Mouse (Mus musculus) layer of hippocampus, adult 11-12 months (tissue): ENCODE data around the gene Tor4a.

Experiments
- DNase-seq: peaks from one replicate; pipeline ENCODE4 v3.0.0; 2022; ENCODE audit warnings: low spot score

Gene Tor4a

GRCm38 (mm10) chr2:25196172-25196954, at the start of gene Tor4a:
TSS of gene Tor4a (minus strand) at chr2:25196886.
- DNase-seq = peak; percentile 49

GRCm38 (mm10) chr2:25244144-25244543, 47.5 kb upstream of the Tor4a start:
- no peak for DNase-seq

- DNase-seq = no peak
Measured at GRCm38 (mm10) chr2:25243342-25243741, 46.7 kb upstream of the Tor4a start.

- DNase-seq = no peak
Measured at GRCm38 (mm10) chr2:25242101-25242506, 45.4 kb upstream of the Tor4a start, which contains the start of the genes Rnf208 and Cysrt1. TSS of gene Rnf208 (plus strand) at chr2:25242255. TSS of gene Cysrt1 (minus strand) at chr2:25242452.

- DNase-seq = no peak
Measured at GRCm38 (mm10) chr2:25241438-25241775, 44.7 kb upstream of the Tor4a start.

GRCm38 (mm10) chr2:25240723-25241437, 44.2 kb upstream of the Tor4a start:
- DNase-seq = peak; percentile 65

- no peak for DNase-seq
Measured at GRCm38 (mm10) chr2:25240310-25240709, 43.6 kb upstream of the Tor4a start.

- DNase-seq = no peak
Measured at GRCm38 (mm10) chr2:25239766-25240165, 43.1 kb upstream of the Tor4a start.

GRCm38 (mm10) chr2:25238106-25238505, 41.4 kb upstream of the Tor4a start:
- DNase-seq = no peak

GRCm38 (mm10) chr2:25237522-25237921, 40.8 kb upstream of the Tor4a start:
- DNase-seq = no peak

- no peak for DNase-seq
Measured at GRCm38 (mm10) chr2:25236614-25237013, 39.9 kb upstream of the Tor4a start, which contains the start of gene Rnf224. TSS of gene Rnf224 (minus strand) at chr2:25236787.

GRCm38 (mm10) chr2:25234551-25235220, 38.0 kb upstream of the Tor4a start:
- DNase-seq = no peak

- no peak for DNase-seq
Measured at GRCm38 (mm10) chr2:25234050-25234449, 37.4 kb upstream of the Tor4a start, which contains the start of gene Slc34a3. TSS of gene Slc34a3 (minus strand) at chr2:25234364.

- no peak for DNase-seq
Measured at GRCm38 (mm10) chr2:25233421-25233820, 36.7 kb upstream of the Tor4a start.

- no peak for DNase-seq
Measured at GRCm38 (mm10) chr2:25231038-25231437, 34.4 kb upstream of the Tor4a start.

- no peak for DNase-seq
Measured at GRCm38 (mm10) chr2:25230581-25230980, 33.9 kb upstream of the Tor4a start.

GRCm38 (mm10) chr2:25229582-25229981, 32.9 kb upstream of the Tor4a start:
- DNase-seq = no peak

GRCm38 (mm10) chr2:25228995-25229530, 32.4 kb upstream of the Tor4a start:
- no peak for DNase-seq

GRCm38 (mm10) chr2:25228431-25228889, 31.8 kb upstream of the Tor4a start:
- DNase-seq = peak; percentile 91

GRCm38 (mm10) chr2:25227406-25227805, 30.7 kb upstream of the Tor4a start:
- DNase-seq = no peak

GRCm38 (mm10) chr2:25226864-25227263, 30.2 kb upstream of the Tor4a start:
- DNase-seq = peak; percentile 71

GRCm38 (mm10) chr2:25225811-25226379, 29.2 kb upstream of the Tor4a start:
- no peak for DNase-seq
